Mouse (Mus musculus): ENCODE data around the gene Tsks. TPM values are rescaled to one million over a fixed set of nuclear protein-coding genes. Genes with fewer than 3 reads are reported as not detected.

Gene Tsks
- polyA plus RNA-seq, 1 experiment from 2014 or later: 0.14 TPM

DNA sequence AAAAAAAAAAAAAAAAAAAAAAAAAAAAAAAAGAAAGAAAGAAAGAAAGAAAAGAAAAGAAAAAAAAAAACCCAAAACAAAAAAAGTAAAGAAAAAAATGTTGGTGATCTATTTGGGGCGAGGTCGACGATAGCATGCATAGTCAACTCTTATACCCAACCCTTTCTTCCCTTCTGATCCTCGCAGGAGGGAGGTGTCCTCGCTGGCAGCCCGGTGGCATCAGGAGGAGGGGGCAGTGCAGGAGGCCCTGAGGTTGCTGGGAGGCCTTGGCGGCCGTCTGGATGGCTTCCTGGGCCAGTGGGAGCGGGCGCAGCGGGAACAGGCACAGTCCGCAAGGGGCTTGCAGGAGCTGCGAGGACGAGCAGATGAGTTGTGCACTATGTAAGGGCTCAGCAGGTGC is 10.6 kb downstream of the Tsks start:
- no peaks in the 10 kb centered on the region for H3K36me3 ChIP-seq
- no peak overlapping the region for H3K4me2 ChIP-seq (replicated peaks)
- no peaks in the 10 kb centered on the region for H3K9me3 ChIP-seq
- H3K4me1 ChIP-seq (replicated peaks): peaks cover 13% of the 10 kb centered on the region; the same call in 1 of the 2 replicates
- ATAC-seq: no peak
- peaks cover 14% of the 10 kb centered on the region for H3K27me3 ChIP-seq (replicated peaks)
- 69% methylated on average over 14 of the region's 14 CpGs for WGBS
- no peak overlapping the region for H3K9ac ChIP-seq
- no peak overlapping the region for H3K27ac ChIP-seq
- H3K4me3 ChIP-seq (replicated peaks): no peak overlapping the region

DNA sequence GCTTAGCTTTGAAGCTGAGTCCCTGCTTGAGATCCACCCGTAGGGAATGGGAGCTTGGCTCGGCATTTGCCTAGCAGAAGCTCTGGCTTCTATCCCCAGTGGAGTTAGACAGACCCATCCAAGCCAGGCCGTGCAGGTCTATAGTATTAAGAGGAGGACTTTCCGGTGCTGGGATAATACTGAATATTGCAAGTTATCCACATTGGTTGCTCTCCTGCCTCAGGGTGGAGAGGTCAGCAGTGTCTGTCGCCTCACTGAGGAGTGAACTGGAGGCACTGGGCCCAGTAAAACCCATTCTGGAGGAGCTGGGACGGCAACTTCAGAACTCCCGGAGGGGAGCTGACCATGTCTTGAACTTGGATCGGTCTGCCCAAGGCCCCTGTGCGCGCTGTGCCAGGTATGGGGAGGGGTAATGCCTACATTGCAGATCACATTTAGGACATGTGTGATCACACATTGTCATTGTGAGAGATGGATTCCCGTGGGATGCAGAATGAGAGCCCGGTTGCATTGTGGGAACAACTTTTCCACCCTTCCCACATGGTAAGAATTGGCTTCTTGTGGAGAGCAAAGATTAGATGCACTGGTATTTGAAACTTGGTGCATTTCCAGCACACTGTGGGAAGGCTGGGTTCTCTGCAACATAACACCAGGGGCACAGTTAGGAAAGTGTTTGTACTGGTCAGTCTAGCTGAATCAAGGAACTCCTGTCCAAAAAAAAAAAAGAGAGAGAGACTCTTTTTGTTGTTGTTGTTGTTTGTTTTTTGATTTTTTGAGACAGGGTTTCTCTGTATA is 11.3 kb downstream of the Tsks start:
- WGBS: 81% methylated on average over 12 of the region's 12 CpGs

DNA sequence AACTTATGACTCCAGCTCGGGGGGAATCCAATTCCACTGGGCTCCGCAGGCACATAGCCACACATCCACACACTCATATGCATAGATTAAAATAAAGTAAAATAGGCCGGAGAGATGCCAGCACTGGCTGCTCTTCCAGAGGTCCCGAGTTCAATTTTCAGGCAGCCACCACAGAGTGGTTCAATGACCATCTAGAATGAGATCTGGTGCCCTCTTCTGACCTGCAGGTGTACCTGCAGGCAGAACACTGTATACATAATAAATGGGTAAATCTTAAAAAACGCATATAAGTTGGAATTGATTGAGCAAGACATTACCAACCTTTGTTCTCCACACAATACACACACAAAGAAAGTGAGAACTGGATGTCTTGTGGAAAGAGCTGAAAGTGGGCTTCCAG is 12.6 kb downstream of the Tsks start:
- WGBS: 46% methylated on average over 5 of the region's 5 CpGs
- H3K4me3 ChIP-seq (replicated peaks): no peak overlapping the region
- no peak for ATAC-seq
- H3K9ac ChIP-seq: no peak overlapping the region
- H3K4me2 ChIP-seq (replicated peaks): no peak overlapping the region
- H3K27ac ChIP-seq: no peak overlapping the region
- no peaks in the 10 kb centered on the region for H3K9me3 ChIP-seq
- H3K4me1 ChIP-seq (replicated peaks): peaks cover 13% of the 10 kb centered on the region; the same call in 1 of the 2 replicates
- H3K27me3 ChIP-seq (replicated peaks): peaks cover 6% of the 10 kb centered on the region; the same call in 1 of the 2 replicates
- H3K36me3 ChIP-seq: no peaks in the 10 kb centered on the region

More for the DNA sequence above, 11.3 kb downstream of the Tsks start:
- Histone ChIP-seq H3K27ac (no peak overlapping the region), H3K4me3 (replicated peaks) (no peak overlapping the region), H3K27me3 (replicated peaks) (peaks cover 14% of the 10 kb centered on the region), H3K4me2 (replicated peaks) (no peak overlapping the region), H3K9me3 (no peaks in the 10 kb centered on the region), H3K36me3 (no peaks in the 10 kb centered on the region), H3K4me1 (replicated peaks) (peaks cover 13% of the 10 kb centered on the region; the same call in 1 of the 2 replicates), H3K9ac (no peak overlapping the region)
- ATAC-seq: no peak

DNA sequence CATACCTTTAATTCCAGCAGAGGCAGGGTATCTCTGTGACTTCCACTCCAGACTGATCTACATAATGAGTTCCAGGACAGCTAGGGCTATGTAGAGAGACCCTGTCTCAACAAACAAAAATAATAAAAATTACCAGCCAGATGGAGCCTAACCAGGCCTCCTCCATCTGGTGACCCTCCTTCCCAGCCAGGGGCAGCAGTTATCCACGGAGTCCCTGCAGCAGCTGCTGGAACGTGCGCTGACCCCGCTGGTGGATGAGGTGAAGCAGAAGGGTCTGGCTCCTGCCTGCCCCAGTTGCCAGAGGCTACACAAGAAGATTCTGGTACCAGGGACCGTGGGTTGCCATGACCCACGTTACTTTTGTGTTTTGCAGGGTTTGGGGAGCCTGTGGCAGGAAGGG is 13.3 kb downstream of the Tsks start:
- no peak for ATAC-seq
- WGBS: 57% methylated on average over 6 of the region's 6 CpGs

DNA sequence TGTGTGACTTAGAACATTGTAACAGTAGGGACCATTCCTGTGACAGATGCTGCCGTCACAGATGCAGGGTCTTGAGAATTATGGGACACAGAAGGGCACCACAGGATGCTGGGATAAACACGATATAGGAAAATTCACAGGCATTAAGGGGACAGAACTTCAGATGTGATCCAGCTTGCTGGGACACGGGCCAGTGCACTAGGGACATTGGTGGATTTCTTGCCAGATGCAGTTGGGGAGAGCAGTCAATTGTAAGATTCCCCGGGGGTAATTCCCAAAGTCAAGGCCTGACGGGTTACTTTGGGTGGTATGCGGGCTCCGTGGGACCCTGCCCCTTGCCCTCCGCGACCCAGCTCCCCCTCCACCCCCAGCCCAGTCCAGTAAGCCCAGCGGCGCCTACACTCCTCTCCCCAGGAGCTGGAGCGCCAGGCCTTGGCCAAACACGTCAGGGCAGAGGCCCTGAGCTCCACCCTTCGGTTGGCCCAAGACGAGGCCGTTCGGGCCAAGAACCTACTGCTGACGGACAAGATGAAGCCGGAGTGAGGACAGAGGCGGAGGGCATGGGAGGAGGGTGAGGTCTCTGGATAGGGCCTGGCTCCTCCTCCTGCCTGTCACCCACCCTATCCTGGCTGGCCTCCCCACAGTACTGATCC is 14.3 kb downstream of the Tsks start:
- H3K27ac ChIP-seq: no peak overlapping the region
- H3K27me3 ChIP-seq (replicated peaks): no peaks in the 10 kb centered on the region; the same call in 1 of the 2 replicates
- no peak overlapping the region for H3K4me3 ChIP-seq (replicated peaks)
- H3K9me3 ChIP-seq: no peaks in the 10 kb centered on the region
- peaks cover 8% of the 10 kb centered on the region; the same call in 1 of the 2 replicates for H3K4me1 ChIP-seq (replicated peaks)
- no peak overlapping the region for H3K9ac ChIP-seq
- no peak overlapping the region for H3K4me2 ChIP-seq (replicated peaks)
- no peak for ATAC-seq
- no peaks in the 10 kb centered on the region for H3K36me3 ChIP-seq
- WGBS: 74% methylated on average over 20 of the region's 20 CpGs

More for the DNA sequence above, 13.3 kb downstream of the Tsks start:
- Histone ChIP-seq H3K36me3 (no peaks in the 10 kb centered on the region), H3K9ac (no peak overlapping the region), H3K4me2 (replicated peaks) (no peak overlapping the region), H3K4me1 (replicated peaks) (peaks cover 13% of the 10 kb centered on the region; the same call in 1 of the 2 replicates), H3K9me3 (no peaks in the 10 kb centered on the region), H3K4me3 (replicated peaks) (no peak overlapping the region), H3K27ac (no peak overlapping the region), H3K27me3 (replicated peaks) (peaks cover under 1% of the 10 kb centered on the region; the same call in 1 of the 2 replicates)

DNA sequence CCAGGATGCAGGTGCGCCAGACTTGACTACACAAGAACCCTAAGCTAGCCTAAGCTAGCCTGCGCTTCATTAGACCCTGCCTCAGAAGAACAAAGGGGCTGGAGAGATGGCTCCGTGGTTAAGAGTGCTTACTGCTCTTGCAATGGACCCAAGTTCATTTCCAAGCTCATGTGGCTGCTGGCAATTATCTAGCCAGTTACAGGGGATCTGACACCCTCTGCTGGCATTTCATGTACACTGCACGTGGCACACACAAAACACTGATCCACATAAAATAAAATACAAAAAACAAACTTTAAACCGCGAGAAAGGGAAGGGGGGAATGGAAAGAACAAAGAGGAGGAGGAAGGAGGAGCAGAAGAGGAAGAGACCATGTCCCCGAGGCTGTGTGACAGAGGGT is 15.2 kb downstream of the Tsks start:
- no peak for ATAC-seq

DNA sequence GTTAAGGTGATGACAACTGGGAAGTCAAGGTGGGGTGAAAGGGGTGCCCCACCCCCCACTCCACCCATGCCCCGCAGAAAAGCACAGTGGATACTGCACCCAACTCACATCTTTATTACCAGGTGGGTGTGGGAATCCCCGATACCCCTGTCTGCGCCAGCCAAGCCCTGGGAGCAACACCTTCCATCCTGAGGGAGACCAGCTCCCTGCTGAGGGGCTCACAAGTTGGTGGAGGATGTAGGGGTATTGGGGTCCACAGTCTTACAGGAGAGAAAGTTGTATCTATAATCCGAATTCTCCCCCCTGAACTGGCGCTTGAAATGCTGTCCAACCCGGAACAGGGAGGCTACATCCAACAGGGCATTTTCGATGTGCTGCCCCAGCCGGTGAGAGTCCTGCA is 16.3 kb downstream of the Tsks start:
- 85% methylated on average over 8 of the region's 8 CpGs for WGBS
- H3K9me3 ChIP-seq: no peaks in the 10 kb centered on the region
- no peak overlapping the region for H3K4me2 ChIP-seq (replicated peaks)

More for the DNA sequence above, 15.2 kb downstream of the Tsks start:
- no peak overlapping the region for H3K9ac ChIP-seq
- H3K4me2 ChIP-seq (replicated peaks): no peak overlapping the region
- H3K9me3 ChIP-seq: no peaks in the 10 kb centered on the region
- H3K27ac ChIP-seq: no peak overlapping the region
- H3K4me1 ChIP-seq (replicated peaks): no peaks in the 10 kb centered on the region
- WGBS: 53% methylated on average over 7 of the region's 7 CpGs
- H3K27me3 ChIP-seq (replicated peaks): no peaks in the 10 kb centered on the region; the same call in 1 of the 2 replicates
- H3K4me3 ChIP-seq (replicated peaks): no peak overlapping the region
- no peaks in the 10 kb centered on the region for H3K36me3 ChIP-seq

DNA sequence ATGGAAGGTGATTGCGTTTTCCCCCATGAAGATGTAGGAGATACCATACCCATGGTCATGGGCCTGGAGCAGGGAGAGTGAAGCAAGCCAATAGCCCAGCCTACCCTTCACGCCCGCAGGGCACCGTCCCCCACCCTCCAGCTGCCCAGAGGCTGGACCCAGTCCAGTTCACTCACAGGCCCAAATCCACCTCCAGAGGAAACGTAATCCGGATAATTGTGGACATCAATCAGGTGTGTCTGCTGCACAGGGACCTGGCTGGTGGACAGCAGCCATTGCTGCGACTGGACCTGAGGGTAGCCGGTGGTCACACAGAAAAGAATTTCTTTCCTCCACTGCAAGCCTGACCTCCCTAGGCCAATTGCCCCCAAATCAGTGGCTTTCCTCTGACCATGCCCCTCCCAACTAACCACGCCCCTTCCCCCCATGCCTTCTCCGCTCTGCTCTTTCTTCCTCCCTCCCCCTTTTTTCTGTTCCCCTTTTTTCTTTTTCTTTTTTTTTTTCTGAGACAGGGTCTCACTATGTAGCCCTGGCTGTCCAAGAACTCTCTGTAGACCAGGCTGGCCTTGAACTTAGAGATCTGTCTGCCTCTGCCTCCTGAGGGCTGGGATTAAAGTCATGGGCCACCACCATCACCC is 17.0 kb downstream of the Tsks start:
- no peaks in the 10 kb centered on the region for H3K27me3 ChIP-seq (replicated peaks)
- no peaks in the 10 kb centered on the region for H3K9me3 ChIP-seq
- no peak overlapping the region for H3K4me3 ChIP-seq (replicated peaks)
- no peak overlapping the region for H3K27ac ChIP-seq
- H3K36me3 ChIP-seq: no peaks in the 10 kb centered on the region
- H3K4me2 ChIP-seq (replicated peaks): no peak overlapping the region
- H3K9ac ChIP-seq: no peak overlapping the region
- 78% methylated on average over 10 of the region's 10 CpGs for WGBS
- no peak for ATAC-seq
- H3K4me1 ChIP-seq (replicated peaks): no peaks in the 10 kb centered on the region

More for the DNA sequence above, 16.3 kb downstream of the Tsks start:
- ATAC-seq: no peak
- Histone ChIP-seq H3K4me1 (replicated peaks) (no peaks in the 10 kb centered on the region), H3K27ac (no peak overlapping the region), H3K9ac (no peak overlapping the region), H3K27me3 (replicated peaks) (no peaks in the 10 kb centered on the region), H3K4me3 (replicated peaks) (no peak overlapping the region), H3K36me3 (no peaks in the 10 kb centered on the region)

DNA sequence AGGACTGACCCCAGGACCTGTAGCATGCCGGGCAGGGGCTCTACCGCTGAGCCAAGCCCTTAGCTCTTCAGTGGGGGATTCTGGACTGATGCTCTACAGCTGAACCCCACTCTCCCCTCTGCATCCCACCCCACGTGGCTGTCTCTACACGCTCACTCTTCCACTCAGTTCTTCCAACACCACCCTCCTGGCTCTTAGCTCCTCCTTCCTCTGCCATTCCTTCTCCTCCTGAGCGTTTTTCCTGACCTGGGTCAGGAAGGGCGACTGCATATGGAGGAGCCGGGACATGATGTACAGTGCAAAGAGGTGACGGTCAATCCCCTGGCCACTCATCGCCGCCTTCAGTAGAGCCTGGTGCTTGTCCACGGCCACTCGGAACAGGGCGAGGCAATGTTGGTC is 17.5 kb downstream of the Tsks start:
- Histone ChIP-seq H3K4me1 (replicated peaks) (no peaks in the 10 kb centered on the region), H3K4me2 (replicated peaks) (no peak overlapping the region), H3K4me3 (replicated peaks) (no peak overlapping the region), H3K27ac (no peak overlapping the region), H3K27me3 (replicated peaks) (no peaks in the 10 kb centered on the region), H3K9me3 (no peaks in the 10 kb centered on the region), H3K36me3 (no peaks in the 10 kb centered on the region), H3K9ac (no peak overlapping the region)
- WGBS: 90% methylated on average over 13 of the region's 13 CpGs
- ATAC-seq: no peak

DNA sequence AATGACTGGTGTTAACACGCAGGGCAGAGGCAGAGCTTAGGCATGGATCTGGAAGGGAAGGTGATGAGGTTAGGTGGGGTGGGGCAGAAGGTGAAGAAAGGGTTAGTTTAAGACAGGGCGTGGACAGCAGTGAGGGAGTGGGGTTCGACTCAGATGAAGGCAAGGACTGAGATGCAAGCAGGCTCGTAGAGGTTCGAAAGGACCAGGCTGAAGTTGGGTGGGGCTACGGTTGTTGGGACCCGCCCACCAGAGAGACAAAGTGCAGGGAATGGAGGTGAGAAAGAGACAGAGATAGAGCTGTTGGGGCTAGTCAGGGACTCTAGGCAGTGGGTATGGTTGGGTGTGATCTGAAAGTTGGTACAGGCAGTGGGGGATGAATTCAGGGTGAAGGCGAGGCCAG is 19.3 kb downstream of the Tsks start:
- H3K9me3 ChIP-seq: no peaks in the 10 kb centered on the region
- H3K27me3 ChIP-seq (replicated peaks): no peaks in the 10 kb centered on the region
- H3K9ac ChIP-seq: no peak overlapping the region
- H3K4me1 ChIP-seq (replicated peaks): no peaks in the 10 kb centered on the region
- no peak overlapping the region for H3K4me3 ChIP-seq (replicated peaks)
- H3K36me3 ChIP-seq: 0 out of 2 replicates have a peak, but pooled peaks cover 7% of the 10 kb centered on the region
- peak; percentile 34; the same call in 1 of the 2 replicates for ATAC-seq
- 54% methylated on average over 8 of the region's 8 CpGs for WGBS
- H3K27ac ChIP-seq: no peak overlapping the region
- H3K4me2 ChIP-seq (replicated peaks): no peak overlapping the region

DNA sequence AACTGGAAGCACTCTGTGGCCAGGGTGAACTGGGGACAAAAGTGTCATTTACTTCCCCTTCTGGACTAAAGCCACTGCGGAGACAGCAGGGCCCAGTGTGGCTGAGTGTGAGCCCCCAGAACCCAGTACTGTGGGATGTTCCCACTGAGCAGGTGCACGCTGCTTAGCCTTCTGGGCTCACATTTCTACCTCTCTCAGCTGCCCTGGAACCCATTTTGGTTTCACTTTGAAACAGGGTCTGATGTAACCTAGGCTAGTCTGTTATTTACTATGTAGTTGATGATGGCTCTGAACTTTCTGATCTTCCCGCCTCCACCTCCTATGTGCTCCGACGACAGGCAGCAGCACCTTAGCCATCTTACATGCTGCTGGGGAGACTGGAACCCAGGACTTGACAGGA is 19.8 kb downstream of the Tsks start:
- 91% methylated on average over 5 of the region's 5 CpGs for WGBS
- Histone ChIP-seq H3K4me3 (replicated peaks) (no peak overlapping the region), H3K27ac (no peak overlapping the region), H3K9me3 (no peaks in the 10 kb centered on the region), H3K9ac (no peak overlapping the region), H3K27me3 (replicated peaks) (no peaks in the 10 kb centered on the region), H3K4me1 (replicated peaks) (0 out of 2 replicates have a peak, but pooled peaks cover 2% of the 10 kb centered on the region), H3K36me3 (0 out of 2 replicates have a peak, but pooled peaks cover 7% of the 10 kb centered on the region), H3K4me2 (replicated peaks) (no peak overlapping the region)
- no peak for ATAC-seq

DNA sequence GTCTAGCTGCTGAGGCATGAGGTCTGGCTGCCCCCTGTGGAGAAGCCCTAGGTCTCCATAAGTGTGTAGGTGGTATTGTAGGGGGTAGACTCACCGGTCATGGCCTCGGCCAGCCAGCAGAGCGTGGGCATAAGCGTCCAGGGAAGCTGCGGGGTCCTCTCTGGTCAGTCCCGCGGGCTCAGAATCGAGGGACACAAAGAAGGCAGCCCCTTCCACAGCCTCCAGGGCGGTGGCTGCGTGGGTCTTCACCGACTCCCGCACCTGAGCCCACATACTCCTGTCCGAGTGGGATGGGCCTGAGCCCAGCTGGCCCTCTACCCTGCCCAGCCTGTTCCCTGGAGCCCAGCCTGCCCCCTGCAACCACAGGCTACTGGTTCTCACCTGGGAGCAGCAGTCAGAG is 22.0 kb downstream of the Tsks start:
- Histone ChIP-seq H3K9ac (no peak overlapping the region), H3K4me1 (replicated peaks) (0 out of 2 replicates have a peak, but pooled peaks cover 2% of the 10 kb centered on the region), H3K27me3 (replicated peaks) (no peaks in the 10 kb centered on the region), H3K27ac (no peak overlapping the region), H3K4me2 (replicated peaks) (no peak overlapping the region), H3K9me3 (no peaks in the 10 kb centered on the region), H3K36me3 (0 out of 2 replicates have a peak, but pooled peaks cover 7% of the 10 kb centered on the region), H3K4me3 (replicated peaks) (no peak overlapping the region)
- no peak for ATAC-seq
- 94% methylated on average over 13 of the region's 13 CpGs for WGBS
